Mouse (Mus musculus): ENCODE data around the gene Galntl6.

GRCm38 (mm10) chr8:58290080-58290479 is 622.4 kb downstream of the Galntl6 start:
- TF ChIP-seq CTCF (IDR thresholded peaks at IDR 0.05; ENCODE audit: low read depth, low read length) = no peak
- TF ChIP-seq POLR2A (IDR thresholded peaks at IDR 0.05; ENCODE audit: borderline replicate concordance, low read depth, low read length) = no peak
